Mouse (Mus musculus): ENCODE results near the gene Lsp1.

The Lsp1 gene

GRCm38 (mm10) chr7:142476271-142476670 lies 15.7 kb downstream of the Lsp1 start:
- no peak for DNase-seq (ENCODE audit: low read depth, low spot score)

GRCm38 (mm10) chr7:142476795-142477452 lies 16.3 kb downstream of the Lsp1 start:
- no peak for DNase-seq (ENCODE audit: low read depth, low spot score)

- DNase-seq (ENCODE audit: low read depth, low spot score): no peak
Measured at GRCm38 (mm10) chr7:142478001-142478400, 17.4 kb downstream of the Lsp1 start.

GRCm38 (mm10) chr7:142478574-142478973 lies 18.0 kb downstream of the Lsp1 start:
- DNase-seq (ENCODE audit: low read depth, low spot score): no peak

GRCm38 (mm10) chr7:142479307-142479706 lies 18.7 kb downstream of the Lsp1 start:
- no peak for DNase-seq (ENCODE audit: low read depth, low spot score)

GRCm38 (mm10) chr7:142479886-142480285 lies 19.3 kb downstream of the Lsp1 start:
- DNase-seq (ENCODE audit: low read depth, low spot score): no peak

GRCm38 (mm10) chr7:142480661-142481060 lies 20.1 kb downstream of the Lsp1 start:
- DNase-seq (ENCODE audit: low read depth, low spot score): no peak

GRCm38 (mm10) chr7:142481186-142481567 lies 20.6 kb downstream of the Lsp1 start:
- no peak for DNase-seq (ENCODE audit: low read depth, low spot score)

- no peak for DNase-seq (ENCODE audit: low read depth, low spot score)
Measured at GRCm38 (mm10) chr7:142481568-142482255, 21.1 kb downstream of the Lsp1 start.

- no peak for DNase-seq (ENCODE audit: low read depth, low spot score)
Measured at GRCm38 (mm10) chr7:142482256-142482609, 21.6 kb downstream of the Lsp1 start.

GRCm38 (mm10) chr7:142483136-142483535 lies 22.5 kb downstream of the Lsp1 start:
- no peak for DNase-seq (ENCODE audit: low read depth, low spot score)

GRCm38 (mm10) chr7:142484780-142485179 lies 24.2 kb downstream of the Lsp1 start:
- no peak for DNase-seq (ENCODE audit: low read depth, low spot score)

- no peak for DNase-seq (ENCODE audit: low read depth, low spot score)
Measured at GRCm38 (mm10) chr7:142486751-142487162, 26.1 kb downstream of the Lsp1 start.

- DNase-seq (ENCODE audit: low read depth, low spot score): no peak
Measured at GRCm38 (mm10) chr7:142487341-142487859, 26.8 kb downstream of the Lsp1 start.

GRCm38 (mm10) chr7:142488053-142488452 lies 27.4 kb downstream of the Lsp1 start:
- no peak for DNase-seq (ENCODE audit: low read depth, low spot score)

- DNase-seq (ENCODE audit: low read depth, low spot score): no peak
Measured at GRCm38 (mm10) chr7:142493535-142493934, 32.9 kb downstream of the Lsp1 start.

GRCm38 (mm10) chr7:142496158-142496557 lies 35.5 kb downstream of the Lsp1 start:
- DNase-seq (ENCODE audit: low read depth, low spot score): no peak

- no peak for DNase-seq (ENCODE audit: low read depth, low spot score)
Measured at GRCm38 (mm10) chr7:142496800-142497199, 36.2 kb downstream of the Lsp1 start.

- no peak for DNase-seq (ENCODE audit: low read depth, low spot score)
Measured at GRCm38 (mm10) chr7:142497775-142498174, 37.2 kb downstream of the Lsp1 start.

- DNase-seq (ENCODE audit: low read depth, low spot score): no peak
Measured at GRCm38 (mm10) chr7:142498575-142498974, 38.0 kb downstream of the Lsp1 start, which contains the start of gene Tnnt3. Gene Tnnt3 (plus strand): TSS chr7:142498836.

GRCm38 (mm10) chr7:142499010-142499721 lies 38.6 kb downstream of the Lsp1 start:
- DNase-seq (ENCODE audit: low read depth, low spot score): no peak

- DNase-seq (ENCODE audit: low read depth, low spot score): no peak
Measured at GRCm38 (mm10) chr7:142500032-142500431, 39.4 kb downstream of the Lsp1 start.

All from embryo, embryonic 11.5 days (tissue).